Mouse (Mus musculus) lung, postnatal 0 days (tissue): ENCODE data around the gene Cdca4. TPM values are rescaled to one million over a fixed set of nuclear protein-coding genes. Genes with fewer than 3 reads are reported as not detected.
A peak's percentile ranks its signal among the peaks of the same experiment; 100 is the strongest.

Experiments used
- ATAC-seq: fragments of 200-750 bp; cut with Nextera tagmentation; 2 replicates; pipeline ENCODE4 v1.8.0; 2017; ENCODE audit warnings: moderate library complexity
- DNase-seq: peaks from one replicate; pipeline ENCODE4 v3.0.0-alpha.2; 2016; ENCODE audit warnings: low spot score
- H3K27ac ChIP-seq: fragments of 300-500 bp; sonication (generic); 2 replicates; pipeline ENCODE4 v1.5.1; 2014; ENCODE audit warnings: antibody characterized with exemption, mild to moderate bottlenecking, low read length, mixed read lengths
- H3K27me3 ChIP-seq: fragments of 300-500 bp; sonication (generic); replicated peaks from 2 replicates; pipeline ENCODE4 v1.6.1; 2014; ENCODE audit warnings: low read length, mixed read lengths; ENCODE audit not compliant: insufficient read depth
- H3K36me3 ChIP-seq: fragments of 300-500 bp; sonication (generic); 2 replicates; pipeline ENCODE4 v1.6.1; 2014; ENCODE audit warnings: low read length, mixed read lengths; ENCODE audit not compliant: insufficient read depth
- H3K4me1 ChIP-seq: fragments of 300-500 bp; sonication (generic); 2 replicates; pipeline ENCODE4 v1.6.1; 2014; ENCODE audit warnings: antibody characterized with exemption, low read depth, low read length, mixed read lengths; ENCODE audit not compliant: insufficient read depth
- H3K4me2 ChIP-seq: fragments of 300-500 bp; sonication (generic); replicated peaks from 2 replicates; pipeline ENCODE4 v1.6.1; 2014; ENCODE audit warnings: low read depth, mild to moderate bottlenecking, low read length, moderate library complexity, mixed read lengths
- H3K4me3 ChIP-seq: fragments of 300-500 bp; sonication (generic); 2 replicates; pipeline ENCODE4 v1.5.1; 2014; ENCODE audit warnings: low read depth, low read length
- H3K9ac ChIP-seq: fragments of 300-500 bp; sonication (generic); replicated peaks from 2 replicates; pipeline ENCODE4 v1.6.1; 2014; ENCODE audit warnings: low read depth, mild to moderate bottlenecking
- H3K9me3 ChIP-seq: fragments of 300-500 bp; sonication (generic); 2 replicates; pipeline ENCODE4 v1.6.1; 2016; ENCODE audit warnings: low read length, mixed read lengths
- CTCF ChIP-seq: IDR thresholded peaks from 2 replicates; pipeline ENCODE4 v1.5.1; 2016; ENCODE audit warnings: antibody characterized with exemption, mild to moderate bottlenecking
- EP300 ChIP-seq: IDR thresholded peaks from 2 replicates; pipeline ENCODE4 v1.6.1; 2016; ENCODE audit warnings: antibody characterized with exemption, mild to moderate bottlenecking, control low read depth
- WGBS: fragments of 180-500 bp; shearing (Covaris S2); extraction: QIAGEN DNeasy Blood & Tissue Kit; methylation state at CpG from one replicate; pipeline ENCODE4 v1.1.7; 2014; 5-methylcytosine and 5-hydroxymethylcytosine counted together
- polyA plus RNA-seq: library from polyadenylated mRNA; unstranded; fragments of >200 nt; fragmentation: Nextera tagmentation; extraction: Ambion mirVana; gene quantifications from 2 replicates; pipeline ENCODE4 v1.2.1, GENCODE M21; 2015

Cdca4 gene
- 28.1 and 29.5 TPM in 2 replicates for polyA plus RNA-seq

DNA sequence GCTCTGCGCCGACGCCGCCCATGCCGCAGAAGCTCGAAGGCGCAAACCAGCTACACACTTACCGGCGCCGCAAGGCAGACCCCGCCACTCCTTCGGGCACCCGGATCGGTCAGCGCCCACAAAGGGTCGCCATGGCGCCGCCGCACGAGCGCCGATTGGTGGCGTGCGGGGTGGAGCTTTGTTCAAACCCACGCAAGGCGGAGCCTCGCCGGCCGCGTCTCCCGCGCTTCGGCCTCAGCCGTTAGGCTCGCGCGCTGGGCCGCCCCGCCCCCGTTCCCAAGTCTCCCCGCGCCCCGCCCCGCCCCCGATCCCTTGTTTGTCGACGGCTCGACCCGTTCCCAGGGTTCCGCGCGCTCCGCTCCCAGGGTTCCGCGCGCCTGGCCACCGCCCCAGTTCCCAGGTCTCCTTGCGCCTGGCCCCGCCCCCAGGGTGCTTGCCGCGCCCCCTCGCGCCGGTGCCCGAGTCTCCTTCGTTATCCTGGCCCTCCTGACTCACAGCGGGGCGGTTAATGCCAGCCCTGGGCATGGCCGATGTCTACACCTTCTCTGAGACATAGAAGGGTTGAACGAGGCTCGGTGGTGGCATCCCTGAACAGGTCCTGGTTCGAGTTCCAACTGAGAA is at the start of gene Cdca4:
Gene Cdca4, minus strand, starts transcription at position 180 of the 621 bp plus-strand sequence.
- no peaks in the 10 kb centered on the region for H3K36me3 ChIP-seq
- WGBS: 4% methylated on average over 57 of the region's 72 CpGs
- H3K4me3 ChIP-seq: peak within 1 kb of the TSS; percentile 79
- no peaks in the 10 kb centered on the region for H3K27me3 ChIP-seq
- TF ChIP-seq CTCF: peak; percentile 36
- no peak for TF ChIP-seq EP300
- peak within 1 kb of the TSS; percentile 86 for H3K27ac ChIP-seq
- H3K9me3 ChIP-seq: no peaks in the 10 kb centered on the region
- peak; percentile 96 for ATAC-seq
- DNase-seq: peak; percentile 99
- peak within 1 kb of the TSS; percentile 76 for H3K9ac ChIP-seq
- peak within 1 kb of the TSS; percentile 82 for H3K4me2 ChIP-seq
- peaks cover 6% of the 10 kb centered on the region; the same call in 1 of the 2 replicates for H3K4me1 ChIP-seq

DNA sequence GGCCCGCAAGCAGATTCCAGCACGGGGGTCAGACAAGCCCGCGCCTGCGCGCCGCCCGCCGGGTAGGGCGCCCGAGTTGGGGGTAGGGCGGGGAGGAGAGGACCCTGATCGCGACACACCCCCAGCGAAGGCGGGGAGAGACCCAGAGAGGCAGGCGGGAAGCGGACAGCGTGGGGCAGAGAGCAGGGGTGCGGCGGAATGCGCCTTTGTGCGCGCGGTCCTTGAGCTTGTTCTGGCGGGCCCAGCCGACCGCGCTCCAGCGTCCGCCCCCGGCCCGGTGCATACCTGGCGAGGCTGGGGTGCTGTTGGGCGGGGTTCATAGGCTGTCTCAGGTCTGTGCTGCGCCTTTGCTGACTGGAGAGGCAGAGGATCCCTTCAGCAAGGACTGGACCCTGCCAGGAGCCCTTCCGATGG is 48.4 kb upstream of the Cdca4 start:
- peak overlapping the region; percentile 30 for H3K4me3 ChIP-seq
- H3K4me1 ChIP-seq: peaks cover 28% of the 10 kb centered on the region
- H3K9me3 ChIP-seq: no peaks in the 10 kb centered on the region
- ATAC-seq (peak; percentile 70), DNase-seq (peak; percentile 65)
- TF ChIP-seq CTCF (no peak), EP300 (no peak)
- H3K4me2 ChIP-seq: peak overlapping the region; percentile 59
- H3K9ac ChIP-seq: 0 out of 2 replicates have a peak overlapping the region, but pooled peaks have one; percentile 4
- WGBS: 2% methylated on average over 30 of the region's 37 CpGs
- H3K27ac ChIP-seq: peak overlapping the region; percentile 16; the same call in 1 of the 2 replicates
- peaks cover 18% of the 10 kb centered on the region for H3K27me3 ChIP-seq
- H3K36me3 ChIP-seq: no peaks in the 10 kb centered on the region

DNA sequence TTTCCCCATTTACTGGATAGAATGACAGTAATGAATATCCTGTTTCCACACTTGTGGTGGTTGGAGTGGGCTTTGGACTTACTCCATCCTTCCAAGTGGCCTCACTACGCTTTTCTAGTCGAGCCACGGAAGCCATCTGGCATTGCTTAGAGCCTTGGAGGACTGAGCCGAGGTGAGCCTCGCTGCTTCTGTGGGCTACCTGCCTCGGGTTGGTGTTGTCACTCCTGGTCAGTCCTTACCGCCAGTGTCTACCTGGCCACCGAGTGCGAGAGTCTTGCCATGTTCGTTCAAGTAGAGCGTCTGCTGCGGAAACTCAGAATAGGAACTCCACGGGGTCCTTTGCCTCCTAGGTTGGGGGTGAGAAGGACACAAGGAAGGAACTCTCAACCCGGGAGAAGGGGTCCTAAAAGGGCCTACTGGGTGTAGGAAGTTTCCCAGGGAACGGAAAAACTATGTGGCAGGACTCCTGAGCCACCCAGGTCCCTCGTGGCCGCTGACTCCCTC is 47.9 kb upstream of the Cdca4 start:
- Histone ChIP-seq H3K27ac (peak overlapping the region; percentile 16; the same call in 1 of the 2 replicates), H3K4me3 (peak overlapping the region; percentile 30), H3K9ac (no peak overlapping the region), H3K27me3 (peaks cover 18% of the 10 kb centered on the region), H3K9me3 (no peaks in the 10 kb centered on the region), H3K4me2 (peak overlapping the region; percentile 59), H3K36me3 (no peaks in the 10 kb centered on the region), H3K4me1 (peaks cover 28% of the 10 kb centered on the region)
- 7% methylated on average over 17 of the region's 17 CpGs for WGBS
- TF ChIP-seq CTCF (no peak), EP300 (no peak)
- no peak for ATAC-seq
- no peak for DNase-seq

DNA sequence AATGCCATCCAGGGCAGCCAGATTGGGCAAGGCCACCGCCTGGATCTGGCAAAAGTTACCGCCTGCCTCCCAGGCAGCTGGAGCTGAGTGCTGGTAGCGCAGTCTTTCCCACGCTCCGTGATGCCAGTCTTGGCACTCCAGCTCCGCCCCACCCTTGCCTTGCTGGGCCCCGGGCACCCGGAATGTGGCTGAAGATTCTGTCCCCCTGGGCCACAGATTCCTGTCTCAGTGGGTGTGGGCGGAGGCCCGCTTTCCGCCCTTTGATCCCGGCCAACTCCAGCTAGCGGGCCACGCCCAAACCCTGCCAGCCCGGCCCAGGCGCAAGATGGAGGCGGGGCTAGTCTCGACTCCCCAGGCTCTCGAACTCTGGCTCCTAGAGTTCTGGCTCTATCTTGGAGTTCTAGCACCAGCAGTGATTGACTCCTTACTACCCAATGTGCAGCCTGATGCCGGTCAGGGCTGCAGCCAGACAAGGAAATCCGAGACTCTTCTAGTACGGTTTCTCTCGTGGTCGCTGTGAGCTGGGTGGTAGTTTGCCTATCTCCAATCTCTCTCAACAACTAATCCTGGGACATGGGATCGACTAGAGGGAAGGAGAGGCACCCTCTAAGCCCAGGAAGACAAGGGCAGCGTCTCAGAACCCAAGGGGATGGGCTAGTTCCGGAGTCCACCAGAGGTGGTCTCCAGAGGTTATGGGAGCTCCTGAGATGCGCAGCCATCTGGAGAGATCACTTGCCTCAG is 47.3 kb upstream of the Cdca4 start:
- DNase-seq (peak; percentile 85), ATAC-seq (peak; percentile 62)
- H3K27me3 ChIP-seq: peaks cover 18% of the 10 kb centered on the region

DNA sequence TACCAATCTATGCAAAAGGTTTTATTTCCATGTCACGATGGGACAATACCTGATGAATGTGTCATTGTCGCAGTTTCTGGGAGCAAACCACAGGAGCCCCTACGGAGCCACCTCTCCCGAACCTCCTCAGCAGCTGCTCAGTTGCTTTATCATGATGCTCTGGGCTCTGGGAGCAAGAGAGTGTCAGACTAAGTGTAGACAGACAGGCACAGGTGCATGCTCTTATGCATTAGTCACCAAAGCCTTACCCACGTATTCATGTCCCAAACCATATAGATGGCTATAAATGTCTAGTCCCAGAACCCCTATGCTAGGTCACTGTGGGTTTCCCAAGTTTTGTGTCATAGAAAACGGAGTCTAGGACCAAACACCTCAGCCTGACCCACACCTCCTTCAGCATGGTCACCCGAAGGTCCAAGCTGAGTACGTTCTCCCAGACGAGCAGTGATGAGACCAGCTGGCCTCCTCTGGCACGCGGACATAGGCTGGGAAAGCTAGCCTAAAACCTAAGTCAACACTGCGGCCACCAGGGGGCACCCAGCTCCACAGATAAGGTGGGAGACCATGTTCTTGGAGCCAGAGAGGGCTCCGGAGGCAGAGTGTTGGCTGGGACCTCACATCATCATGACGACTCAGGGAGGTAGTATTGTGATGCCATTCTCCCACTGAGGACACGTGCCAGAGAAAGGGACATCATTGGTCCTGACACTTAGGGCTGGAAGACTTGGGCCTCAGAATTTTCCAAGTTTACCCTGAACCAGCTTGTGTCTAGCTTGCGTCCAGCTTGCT is 46.2 kb upstream of the Cdca4 start:
- H3K4me3 ChIP-seq: no peak overlapping the region
- no peak overlapping the region for H3K4me2 ChIP-seq
- H3K36me3 ChIP-seq: no peaks in the 10 kb centered on the region
- peaks cover 25% of the 10 kb centered on the region for H3K4me1 ChIP-seq
- H3K9ac ChIP-seq: no peak overlapping the region
- DNase-seq: peak; percentile 93
- peak overlapping the region; percentile 51 for H3K27ac ChIP-seq
- peak; percentile 63 for ATAC-seq
- H3K27me3 ChIP-seq: peaks cover 18% of the 10 kb centered on the region
- TF ChIP-seq EP300 (no peak), CTCF (peak; percentile 93)
- 23% methylated on average over 16 of the region's 16 CpGs for WGBS
- no peaks in the 10 kb centered on the region for H3K9me3 ChIP-seq

More for the DNA sequence above, 47.3 kb upstream of the Cdca4 start:
- H3K4me2 ChIP-seq: peak overlapping the region; percentile 37
- no peaks in the 10 kb centered on the region for H3K9me3 ChIP-seq
- WGBS: 6% methylated on average over 28 of the region's 28 CpGs
- no peak overlapping the region for H3K9ac ChIP-seq
- H3K4me3 ChIP-seq: no peak overlapping the region; the same call in 1 of the 2 replicates
- no peaks in the 10 kb centered on the region for H3K36me3 ChIP-seq
- H3K4me1 ChIP-seq: peaks cover 28% of the 10 kb centered on the region
- H3K27ac ChIP-seq: peak overlapping the region; percentile 51
- TF ChIP-seq EP300 (peak; percentile 74), CTCF (no peak; the same call in 1 of the 2 replicates)
